Mouse (Mus musculus) megakaryocyte, embryonic 14.5 days (primary cell): Measurements from ENCODE around the gene Fbxo47. TPM values are rescaled to one million over a fixed set of nuclear protein-coding genes. Genes with fewer than 3 reads are reported as not detected.

ENCODE experiments used
- H3K27me3 ChIP-seq: replicated peaks from 2 replicates; pipeline ENCODE3; 2012; ENCODE audit warnings: inconsistent platforms
- H3K36me3 ChIP-seq: replicated peaks from 2 replicates; pipeline ENCODE3; 2012; ENCODE audit warnings: low read length, inconsistent platforms, mixed read lengths
- H3K4me1 ChIP-seq: 2 replicates; pipeline ENCODE4 v1.6.1; 2012; ENCODE audit warnings: inconsistent platforms
- H3K4me3 ChIP-seq: replicated peaks from 2 replicates; pipeline ENCODE3; 2012; ENCODE audit warnings: moderate library complexity, mild to moderate bottlenecking, inconsistent platforms
- H3K9me3 ChIP-seq: 2 replicates; pipeline ENCODE4 v1.6.1; 2012; ENCODE audit warnings: inconsistent platforms
- FLI1 ChIP-seq: IDR thresholded peaks from 2 replicates; pipeline ENCODE4 v1.6.1; 2012; ENCODE audit warnings: low read length, inconsistent platforms, mixed read lengths
- GATA1 ChIP-seq: IDR thresholded peaks from 3 replicates; pipeline ENCODE4 v1.6.1; 2012; ENCODE audit warnings: mixed read lengths, low read length, inconsistent platforms, borderline replicate concordance
- polyA plus RNA-seq: library from polyadenylated mRNA; stranded (reverse); fragments of >175 nt; gene quantifications from 2 replicates; pipeline ENCODE4 v1.2.3, GENCODE M21; 2012; ENCODE audit warnings: low replicate concordance; ENCODE audit not compliant: insufficient read depth

Gene Fbxo47
- polyA plus RNA-seq, 1 experiment: not detected

- H3K4me3 ChIP-seq: no peak overlapping the region
- H3K36me3 ChIP-seq: no peaks in the 10 kb centered on the region
- peaks cover 6% of the 10 kb centered on the region for H3K9me3 ChIP-seq
- H3K27me3 ChIP-seq: peaks cover 65% of the 10 kb centered on the region
- peaks cover 7% of the 10 kb centered on the region; the same call in 1 of the 2 replicates for H3K4me1 ChIP-seq
- TF ChIP-seq FLI1: no peak
- no peak for TF ChIP-seq GATA1
Measured at GRCm38 (mm10) chr11:97906905-97907304, 23.0 kb upstream of the Fbxo47 start.

- peaks cover 61% of the 10 kb centered on the region for H3K27me3 ChIP-seq
- no peaks in the 10 kb centered on the region for H3K36me3 ChIP-seq
- peaks cover 7% of the 10 kb centered on the region; the same call in 1 of the 2 replicates for H3K4me1 ChIP-seq
- peaks cover 6% of the 10 kb centered on the region for H3K9me3 ChIP-seq
- TF ChIP-seq GATA1 (no peak), FLI1 (no peak)
- H3K4me3 ChIP-seq: no peak overlapping the region
Measured at GRCm38 (mm10) chr11:97905941-97906340, 22.0 kb upstream of the Fbxo47 start.

- Histone ChIP-seq H3K4me3 (no peak overlapping the region), H3K9me3 (peaks cover 6% of the 10 kb centered on the region), H3K36me3 (no peaks in the 10 kb centered on the region), H3K4me1 (peaks cover 7% of the 10 kb centered on the region; the same call in 1 of the 2 replicates), H3K27me3 (peaks cover 61% of the 10 kb centered on the region)
- TF ChIP-seq GATA1: no peak
- TF ChIP-seq FLI1: no peak
Measured at GRCm38 (mm10) chr11:97905540-97905939, 21.6 kb upstream of the Fbxo47 start.

- Histone ChIP-seq H3K36me3 (no peaks in the 10 kb centered on the region), H3K4me1 (peaks cover 7% of the 10 kb centered on the region; the same call in 1 of the 2 replicates), H3K4me3 (no peak overlapping the region), H3K27me3 (peaks cover 61% of the 10 kb centered on the region), H3K9me3 (peaks cover 6% of the 10 kb centered on the region)
- no peak for TF ChIP-seq GATA1
- no peak for TF ChIP-seq FLI1
Measured at GRCm38 (mm10) chr11:97904801-97905200, 20.8 kb upstream of the Fbxo47 start.

- Histone ChIP-seq H3K4me3 (no peak overlapping the region), H3K9me3 (peaks cover 6% of the 10 kb centered on the region), H3K27me3 (peaks cover 42% of the 10 kb centered on the region), H3K36me3 (no peaks in the 10 kb centered on the region), H3K4me1 (no peaks in the 10 kb centered on the region; the same call in 1 of the 2 replicates)
- TF ChIP-seq FLI1: no peak
- no peak for TF ChIP-seq GATA1
Measured at GRCm38 (mm10) chr11:97901806-97902205, 17.9 kb upstream of the Fbxo47 start.

GRCm38 (mm10) chr11:97899822-97900221, 15.9 kb upstream of the Fbxo47 start:
- Histone ChIP-seq H3K4me1 (no peaks in the 10 kb centered on the region), H3K27me3 (peaks cover 30% of the 10 kb centered on the region), H3K36me3 (no peaks in the 10 kb centered on the region), H3K4me3 (no peak overlapping the region), H3K9me3 (peaks cover 8% of the 10 kb centered on the region)
- no peak for TF ChIP-seq GATA1
- TF ChIP-seq FLI1: no peak

GRCm38 (mm10) chr11:97897568-97898185, 13.7 kb upstream of the Fbxo47 start:
- Histone ChIP-seq H3K9me3 (peaks cover 11% of the 10 kb centered on the region), H3K27me3 (peaks cover 24% of the 10 kb centered on the region), H3K4me3 (no peak overlapping the region), H3K4me1 (no peaks in the 10 kb centered on the region), H3K36me3 (no peaks in the 10 kb centered on the region)
- TF ChIP-seq GATA1: no peak

GRCm38 (mm10) chr11:97896655-97897054, 12.7 kb upstream of the Fbxo47 start:
- no peak overlapping the region for H3K4me3 ChIP-seq
- H3K36me3 ChIP-seq: no peaks in the 10 kb centered on the region
- peaks cover 19% of the 10 kb centered on the region for H3K27me3 ChIP-seq
- H3K4me1 ChIP-seq: no peaks in the 10 kb centered on the region
- peaks cover 11% of the 10 kb centered on the region for H3K9me3 ChIP-seq
- no peak for TF ChIP-seq FLI1
- TF ChIP-seq GATA1: no peak

- TF ChIP-seq GATA1: no peak
- no peak for TF ChIP-seq FLI1
- Histone ChIP-seq H3K4me1 (peaks cover 5% of the 10 kb centered on the region; the same call in 1 of the 2 replicates), H3K4me3 (no peak overlapping the region), H3K36me3 (peaks cover 4% of the 10 kb centered on the region), H3K9me3 (peaks cover 14% of the 10 kb centered on the region), H3K27me3 (peaks cover 7% of the 10 kb centered on the region)
Measured at GRCm38 (mm10) chr11:97891821-97892220, 7.9 kb upstream of the Fbxo47 start.

- H3K9me3 ChIP-seq: peaks cover 3% of the 10 kb centered on the region
- peaks cover 26% of the 10 kb centered on the region; the same call in 1 of the 2 replicates for H3K4me1 ChIP-seq
- no peak overlapping the region for H3K4me3 ChIP-seq
- peaks cover 4% of the 10 kb centered on the region for H3K36me3 ChIP-seq
- TF ChIP-seq GATA1: no peak
- no peak for TF ChIP-seq FLI1
- H3K27me3 ChIP-seq: no peaks in the 10 kb centered on the region
Measured at GRCm38 (mm10) chr11:97885296-97885915, 1.5 kb upstream of the Fbxo47 start.
